Mouse (Mus musculus) embryonic fibroblast, embryonic 13.5 days (primary cell): ENCODE measurements at regions not wholly inside any gene's neighbourhood (a gene's known extent, or its start where the extent isn't known, plus 50 kb on each side); places are given as distances from the start of the nearest gene placed in this dataset.

Source experiments
- H3K27ac ChIP-seq: 2 replicates; pipeline ENCODE4 v1.5.1; 2012; ENCODE audit warnings: low read length, control low read depth, inconsistent platforms; ENCODE audit not compliant: insufficient read depth
- H3K4me1 ChIP-seq: 2 replicates; pipeline ENCODE4 v1.6.1; 2011; ENCODE audit warnings: low read length; ENCODE audit not compliant: control insufficient read depth, insufficient read depth
- H3K4me3 ChIP-seq: 2 replicates; pipeline ENCODE4 v1.5.1; 2011; ENCODE audit warnings: mild to moderate bottlenecking, control low read depth, low read length; ENCODE audit not compliant: insufficient read depth
- CTCF ChIP-seq: IDR thresholded peaks from 2 replicates; pipeline ENCODE4 v1.5.1; 2011; ENCODE audit warnings: mild to moderate bottlenecking, control low read depth, low read length, moderate library complexity, borderline replicate concordance; ENCODE audit not compliant: insufficient read depth
- POLR2A ChIP-seq: IDR thresholded peaks from 2 replicates; pipeline ENCODE4 v1.6.1; 2011; ENCODE audit warnings: low read depth, mild to moderate bottlenecking, control low read depth, low read length, moderate library complexity

- Histone ChIP-seq H3K27ac (no peak overlapping the region), H3K4me3 (no peak overlapping the region), H3K4me1 (no peaks in the 10 kb centered on the region)
- TF ChIP-seq POLR2A (no peak), CTCF (no peak)
Observed at GRCm38 (mm10) chr9:87563244-87563643, 167.8 kb downstream of the Tbx18 start.

- H3K27ac ChIP-seq = no peak overlapping the region
- TF ChIP-seq CTCF = no peak
- TF ChIP-seq POLR2A = no peak
- no peak overlapping the region for H3K4me3 ChIP-seq
- 0 out of 2 replicates have a peak, but pooled peaks cover 1% of the 10 kb centered on the region for H3K4me1 ChIP-seq
Observed at GRCm38 (mm10) chr9:87562796-87563195, 168.3 kb downstream of the Tbx18 start.

GRCm38 (mm10) chr9:87557841-87558240, 173.2 kb downstream of the Tbx18 start:
- TF ChIP-seq POLR2A (no peak), CTCF (no peak)
- Histone ChIP-seq H3K4me3 (no peak overlapping the region), H3K27ac (no peak overlapping the region), H3K4me1 (0 out of 2 replicates have a peak, but pooled peaks cover 2% of the 10 kb centered on the region)

DNA sequence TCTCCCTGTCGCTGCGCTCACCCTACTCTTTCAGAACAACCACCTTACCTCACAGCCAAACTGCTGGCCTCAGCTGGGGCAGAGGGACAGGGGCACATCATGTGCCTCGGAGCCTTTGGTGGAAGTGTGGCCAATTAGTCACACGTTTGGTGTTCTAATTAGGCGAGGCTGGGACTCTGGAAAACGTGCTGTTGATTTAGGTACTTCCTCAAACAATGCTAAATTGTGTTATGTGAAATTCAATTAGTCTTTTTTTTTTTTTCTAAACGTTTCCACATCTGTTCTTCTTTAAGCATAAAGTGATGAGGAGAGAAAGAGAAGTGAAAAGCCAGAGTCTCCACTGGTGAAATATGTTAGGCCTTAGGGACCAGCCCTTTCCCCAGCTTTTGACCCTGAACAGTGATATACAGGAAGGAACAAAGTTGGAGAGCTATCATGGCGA, 174.1 kb downstream of the Tbx18 start:
- H3K4me1 ChIP-seq = 0 out of 2 replicates have a peak, but pooled peaks cover 2% of the 10 kb centered on the region
- H3K27ac ChIP-seq = no peak overlapping the region
- TF ChIP-seq CTCF (no peak), POLR2A (no peak)
- no peak overlapping the region for H3K4me3 ChIP-seq

- no peak overlapping the region for H3K27ac ChIP-seq
- H3K4me3 ChIP-seq = no peak overlapping the region
- TF ChIP-seq CTCF (no peak), POLR2A (no peak)
- H3K4me1 ChIP-seq = 0 out of 2 replicates have a peak, but pooled peaks cover 2% of the 10 kb centered on the region
Observed at GRCm38 (mm10) chr9:87556552-87556951, 174.5 kb downstream of the Tbx18 start.

DNA sequence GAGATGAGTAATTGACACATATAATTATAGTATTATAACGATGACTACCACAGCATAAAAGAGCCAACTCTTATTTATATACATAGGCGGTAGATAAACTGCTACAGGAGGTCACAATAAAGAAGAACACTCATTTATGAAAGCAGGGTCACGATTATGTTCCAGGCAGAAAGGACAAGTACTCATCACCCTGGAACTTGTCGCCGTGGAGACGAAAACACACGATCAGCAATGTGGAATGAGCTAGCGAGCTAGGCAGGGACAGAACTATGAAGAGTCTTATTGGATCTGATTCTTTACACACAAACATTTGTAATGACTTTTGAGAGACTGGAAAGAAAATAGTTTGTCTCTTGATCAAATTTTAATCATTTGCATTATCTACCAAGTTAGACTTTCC, 197.9 kb downstream of the Tbx18 start:
- Histone ChIP-seq H3K27ac (no peak overlapping the region), H3K4me1 (no peaks in the 10 kb centered on the region), H3K4me3 (no peak overlapping the region)
- TF ChIP-seq CTCF (no peak), POLR2A (no peak)

DNA sequence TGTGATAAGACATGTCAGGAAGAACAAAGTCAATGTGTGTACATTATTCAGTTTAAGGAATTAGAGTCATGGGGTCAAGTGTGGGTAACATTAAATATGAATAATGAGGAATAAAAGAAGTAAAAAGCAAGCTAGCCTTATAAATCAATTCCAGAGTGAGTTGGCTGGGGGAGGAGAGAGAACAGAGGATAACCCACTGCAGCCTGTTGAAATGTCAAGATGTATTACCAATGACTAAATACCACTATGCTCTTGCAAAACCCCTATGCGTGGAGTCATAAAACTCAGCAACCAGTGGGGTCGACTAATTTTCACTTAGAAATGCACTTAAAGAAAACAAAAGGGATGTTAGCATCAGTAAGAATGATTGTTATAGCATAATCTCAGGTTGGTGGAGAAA, 201.2 kb downstream of the Tbx18 start:
- Histone ChIP-seq H3K27ac (no peak overlapping the region), H3K4me3 (no peak overlapping the region), H3K4me1 (no peaks in the 10 kb centered on the region)
- TF ChIP-seq CTCF (no peak), POLR2A (no peak)

DNA sequence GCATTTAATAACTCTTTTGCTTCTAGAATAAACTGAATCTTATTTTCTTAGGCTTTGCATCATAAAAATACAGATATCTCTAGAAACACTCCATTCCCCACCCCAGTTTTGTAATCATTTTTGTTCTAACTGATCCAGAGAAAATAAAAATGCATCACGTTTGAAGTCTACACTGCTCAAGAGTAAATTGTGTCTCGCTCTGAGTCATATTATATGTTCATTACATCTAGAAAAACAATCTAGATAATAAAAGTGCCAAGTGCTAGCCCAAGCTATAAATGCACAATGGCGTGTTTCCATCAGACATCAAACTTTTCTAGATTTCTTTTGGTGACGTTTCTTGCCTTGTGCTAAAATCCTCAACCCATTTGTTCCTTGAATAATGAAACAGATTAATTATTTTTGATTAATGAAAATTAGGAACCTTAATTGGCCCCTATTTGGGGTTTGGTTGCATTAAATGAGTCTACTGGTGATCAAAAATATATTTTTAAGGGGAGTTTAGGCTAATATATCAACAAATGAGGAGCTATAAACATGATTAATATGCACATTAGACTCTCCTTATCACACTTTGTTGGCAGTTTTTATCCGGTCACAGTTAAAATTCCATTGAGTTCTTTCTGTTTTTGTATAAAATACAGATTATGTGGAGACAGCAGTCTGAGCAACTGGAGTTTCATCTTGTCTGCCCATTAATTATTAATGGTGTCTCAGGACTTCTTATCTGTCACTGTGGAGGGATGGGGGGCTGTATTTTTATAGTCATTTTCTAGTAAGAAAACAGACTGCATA, 206.0 kb downstream of the Tbx18 start:
- TF ChIP-seq CTCF = no peak
- TF ChIP-seq POLR2A = no peak
- H3K4me3 ChIP-seq = no peak overlapping the region
- H3K27ac ChIP-seq = no peak overlapping the region
- no peaks in the 10 kb centered on the region for H3K4me1 ChIP-seq

GRCm38 (mm10) chr9:87510683-87511082, 220.4 kb downstream of the Tbx18 start:
- H3K4me3 ChIP-seq = no peak overlapping the region
- TF ChIP-seq CTCF (no peak), POLR2A (no peak)
- no peak overlapping the region for H3K27ac ChIP-seq
- no peaks in the 10 kb centered on the region for H3K4me1 ChIP-seq

- H3K4me1 ChIP-seq = no peaks in the 10 kb centered on the region
- no peak overlapping the region for H3K27ac ChIP-seq
- TF ChIP-seq POLR2A (no peak), CTCF (no peak)
- H3K4me3 ChIP-seq = no peak overlapping the region
Observed at GRCm38 (mm10) chr9:87504673-87505385, 226.2 kb downstream of the Tbx18 start.
